Mouse (Mus musculus) C2C12 (cell line): ENCODE results near the gene Ajap1.

ENCODE experiments used
- CTCF ChIP-seq: IDR thresholded peaks from one replicate; pipeline ENCODE4 v1.5.1; 2011; ENCODE audit not compliant: control insufficient read depth, insufficient read depth, insufficient read length
- MAX ChIP-seq: IDR thresholded peaks from one replicate; pipeline ENCODE4 v1.6.1; 2011; ENCODE audit warnings: mild to moderate bottlenecking, control low read depth

DNA sequence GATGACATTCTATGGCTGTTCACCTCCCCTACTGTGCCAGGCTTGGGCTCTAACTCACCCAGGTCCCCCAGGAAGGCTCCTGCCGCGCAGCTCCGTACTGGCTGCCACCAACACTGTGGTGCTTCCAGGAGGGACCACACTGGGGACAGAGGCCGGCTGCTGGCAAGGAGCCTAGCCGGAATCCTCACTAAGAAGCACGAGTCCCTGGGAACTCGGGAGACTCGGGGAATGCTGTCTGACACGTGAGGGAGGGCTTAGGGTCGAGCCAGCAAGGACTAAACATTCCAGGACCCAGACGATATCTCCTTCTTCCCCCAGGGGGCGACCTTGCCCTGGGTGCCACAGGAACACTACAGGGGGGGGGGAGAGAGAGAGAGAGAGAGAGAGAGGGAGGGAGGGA, 64.7 kb downstream of the Ajap1 start:
- TF ChIP-seq CTCF (no peak), MAX (no peak)
